Mouse (Mus musculus): Measurements from ENCODE around the gene 4930578C19Rik.
"Not testable (repeated sequence)": the region's sequence is repeated elsewhere in the genome, so short reads cannot be mapped to it uniquely, and the experiment has no call there.

The 4930578C19Rik gene

DNA sequence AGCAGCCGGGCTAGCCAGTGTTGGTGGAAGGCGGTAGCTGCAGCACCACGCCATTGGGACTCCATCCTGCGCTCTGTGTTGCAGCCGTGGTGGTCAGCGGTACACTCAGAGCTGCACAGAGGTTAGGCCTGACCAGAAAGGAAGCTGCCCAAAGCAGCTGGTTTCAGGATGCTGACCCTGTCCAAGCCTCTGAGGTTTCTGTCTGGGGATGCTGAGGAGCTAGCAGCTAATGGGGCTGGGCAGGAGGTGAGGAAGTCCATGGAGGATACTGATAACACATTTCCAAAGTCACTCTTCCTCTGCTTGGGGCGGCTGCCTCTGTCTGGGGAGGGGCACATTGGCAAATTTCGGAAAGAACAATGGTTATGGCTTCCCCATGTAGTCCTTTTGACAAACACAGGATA, at the start of gene 4930578C19Rik:
4930578C19Rik (minus strand) TSS at position 200 of the 404 bp plus-strand sequence.
- no peak for DNase-seq (ENCODE audit: low read depth in 1 of 2, low spot score in 2 of 2)

DNA sequence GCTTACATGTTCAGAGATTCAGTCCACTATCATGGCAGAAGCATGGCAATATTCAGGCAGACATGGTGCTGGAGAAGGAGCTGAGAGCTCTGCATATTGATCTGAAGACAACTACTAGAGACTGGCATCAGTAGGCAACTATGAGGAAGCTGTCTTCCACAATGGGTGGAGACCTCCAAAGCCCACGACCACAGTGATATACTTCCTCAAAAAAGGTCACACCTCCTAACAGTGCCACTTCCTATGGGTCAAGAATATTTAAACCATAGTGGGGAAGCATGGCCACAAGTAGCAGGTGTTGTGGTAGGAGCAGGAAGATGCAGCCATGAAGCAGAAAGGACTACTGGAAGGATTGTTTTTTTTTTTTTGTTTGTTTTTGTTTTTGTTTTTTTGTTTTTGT, 6.5 kb upstream of the 4930578C19Rik start:
- no peak for DNase-seq (ENCODE audit: low read depth in 1 of 2, low spot score in 2 of 2)

GRCm38 (mm10) chrX:18462879-18463278, 1.7 kb upstream of the 4930578C19Rik start:
- DNase-seq (ENCODE audit: low read depth in 1 of 2, low spot score in 2 of 2), result no peak

GRCm38 (mm10) chrX:18451559-18451958, 9.6 kb downstream of the 4930578C19Rik start:
- DNase-seq (ENCODE audit: low read depth in 1 of 2, low spot score in 2 of 2), result no peak

GRCm38 (mm10) chrX:18442066-18442465, 19.1 kb downstream of the 4930578C19Rik start:
- DNase-seq (ENCODE audit: low read depth in 1 of 2, low spot score in 2 of 2), result no peak

DNA sequence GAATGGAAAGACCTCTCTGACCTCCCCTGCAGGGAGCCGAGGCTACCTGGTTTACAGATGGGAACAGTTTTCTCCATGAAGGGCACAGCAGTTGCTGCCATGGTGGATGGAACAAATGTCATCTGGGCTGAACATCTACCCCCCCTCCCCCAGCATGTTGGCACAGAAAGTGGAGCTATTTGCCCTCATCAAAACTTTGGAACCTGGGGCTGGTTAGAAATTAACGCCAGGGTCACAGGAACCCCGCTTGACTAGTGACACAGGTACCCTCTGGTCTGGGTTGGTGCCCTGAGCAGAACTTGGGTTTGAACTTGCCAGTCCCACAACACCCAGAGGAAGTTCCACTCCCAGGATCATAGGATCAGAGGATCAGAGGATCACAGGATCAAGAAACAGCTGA, 35.7 kb downstream of the 4930578C19Rik start:
- no peak for DNase-seq (ENCODE audit: low read depth in 1 of 2, low spot score in 2 of 2)

- no peak for DNase-seq (ENCODE audit: low read depth in 1 of 2, low spot score in 2 of 2)
These were observed 38.0 kb downstream of the 4930578C19Rik start for GRCm38 (mm10) chrX:18423206-18423605.

DNA sequence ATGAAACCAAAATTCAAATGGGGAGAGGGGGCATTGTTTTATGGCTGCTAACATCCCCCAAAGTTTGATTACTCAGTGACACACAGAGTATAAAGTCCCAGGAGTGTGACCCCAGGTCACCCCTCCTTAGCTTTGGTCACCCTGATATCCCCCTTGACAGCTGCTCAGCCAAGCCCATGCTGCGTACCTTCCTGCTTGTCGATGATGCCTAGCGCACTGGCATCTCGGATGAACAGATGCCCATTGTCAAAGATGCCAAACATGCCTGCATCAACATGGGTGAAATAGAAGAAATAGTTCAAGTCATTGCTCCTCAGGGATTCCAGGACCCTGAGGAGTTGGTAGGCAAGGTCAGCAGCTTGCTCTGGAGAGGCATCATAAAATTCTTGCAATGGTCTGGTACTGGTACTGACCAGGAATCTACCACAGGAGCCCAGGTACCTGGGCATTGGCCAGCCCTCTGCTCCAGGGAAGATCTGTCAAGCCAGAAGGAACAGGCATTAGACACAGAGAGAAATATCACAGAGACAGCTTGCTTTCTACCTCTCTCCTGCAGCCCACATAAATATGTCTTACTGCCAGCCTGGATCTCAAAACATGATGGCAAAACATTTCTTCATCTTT, 40.9 kb downstream of the 4930578C19Rik start:
- no peak for DNase-seq (ENCODE audit: low read depth in 1 of 2, low spot score in 2 of 2)

DNA sequence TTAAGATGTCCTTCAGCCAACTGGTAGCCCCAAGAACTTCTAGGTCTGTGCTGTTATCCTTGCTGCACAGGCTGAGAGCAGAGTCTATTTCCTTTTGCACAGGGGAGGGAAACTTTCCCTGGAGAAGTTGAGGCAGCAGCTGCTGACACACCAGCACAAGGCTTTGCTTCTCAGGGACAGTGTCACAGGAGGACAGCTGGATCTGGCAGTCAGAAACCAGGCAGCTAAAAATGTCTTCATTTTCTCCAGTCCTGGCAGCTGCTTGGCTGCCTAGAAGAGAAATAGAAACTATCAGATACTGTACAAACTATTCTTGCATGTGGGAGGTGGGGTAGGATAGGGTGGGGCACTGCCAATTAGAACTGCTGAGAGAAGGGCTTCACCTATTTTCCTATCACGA, 42.2 kb downstream of the 4930578C19Rik start:
- no peak for DNase-seq (ENCODE audit: low read depth in 1 of 2, low spot score in 2 of 2)

GRCm38 (mm10) chrX:18414560-18414959, 46.6 kb downstream of the 4930578C19Rik start:
- no peak for DNase-seq (ENCODE audit: low read depth in 1 of 2, low spot score in 2 of 2)

- DNase-seq (ENCODE audit: low read depth in 1 of 2, low spot score in 2 of 2), result no peak
These were observed 49.9 kb downstream of the 4930578C19Rik start for GRCm38 (mm10) chrX:18411071-18411840.

DNA sequence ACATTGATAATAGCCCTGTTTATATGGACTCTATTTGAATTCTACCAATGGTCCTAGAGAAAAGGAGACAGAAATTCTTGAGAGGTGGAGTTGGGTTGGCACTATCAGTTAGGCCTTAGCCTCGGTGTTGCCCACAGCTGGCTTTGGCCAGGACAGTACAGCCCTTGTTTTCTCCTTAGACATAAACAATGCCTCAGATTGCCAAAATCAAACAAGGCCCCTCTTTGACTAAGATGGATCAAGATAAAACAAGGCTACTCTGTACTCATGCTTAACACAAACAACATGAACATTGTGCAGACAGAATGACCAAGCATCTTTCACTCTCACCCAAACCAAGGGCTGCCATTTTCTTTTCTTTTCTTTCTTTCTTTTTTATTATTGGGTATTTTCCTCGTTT, 51.6 kb downstream of the 4930578C19Rik start:
- no peak for DNase-seq (ENCODE audit: low read depth in 1 of 2, low spot score in 2 of 2)

DNA sequence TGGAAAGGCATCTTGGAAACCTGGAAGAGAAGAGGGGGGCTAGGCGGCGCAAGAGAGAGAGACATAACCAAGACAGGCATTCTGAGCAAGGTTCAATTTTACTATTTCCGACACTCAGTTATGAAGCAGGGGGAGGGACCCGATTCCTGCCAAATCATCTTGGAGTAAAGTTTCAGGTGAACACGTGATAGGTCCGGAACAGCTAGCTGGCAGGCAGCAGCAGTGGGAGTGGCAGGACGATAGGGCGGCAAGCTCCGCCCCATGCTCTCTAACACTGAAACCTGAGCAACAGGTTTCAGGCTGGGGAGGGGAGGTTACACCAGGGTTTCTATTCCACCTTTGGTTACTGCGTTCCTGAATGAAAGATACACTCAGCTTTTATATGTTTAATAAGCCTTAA, 58.9 kb downstream of the 4930578C19Rik start:
- DNase-seq (ENCODE audit: low read depth in 1 of 2, low spot score in 2 of 2), result no peak

- no peak for DNase-seq (ENCODE audit: low read depth in 1 of 2, low spot score in 2 of 2)
These were observed 64.5 kb downstream of the 4930578C19Rik start for GRCm38 (mm10) chrX:18396700-18397099.

GRCm38 (mm10) chrX:18384181-18384580, 77.0 kb downstream of the 4930578C19Rik start:
- DNase-seq (ENCODE audit: low read depth in 1 of 2, low spot score in 2 of 2), result not testable (repeated sequence)

Measured in monocyte, adult 2 months (primary cell).